Mouse (Mus musculus): ENCODE measurements around the gene BC067074. TPM values are rescaled to one million over a fixed set of nuclear protein-coding genes. Genes with fewer than 3 reads are reported as not detected.

BC067074 gene
- total RNA-seq, 1 experiment = 4.1 TPM

GRCm38 (mm10) chr13:113266495-113266951 lies 26.4 kb upstream of the BC067074 start:
- Histone ChIP-seq H3K4me1 (ENCODE audit: control insufficient read depth in 2 of 2, insufficient read depth in 2 of 2, low read length in 2 of 2, poor library complexity in 1 of 2) (peaks cover 2% of the 10 kb centered on the region in 2 experiments; a peak in 1 of 4 replicates), H3K27ac (ENCODE audit: insufficient read depth, low read depth, low read length, poor library complexity, severe bottlenecking) (no peak overlapping the region), H3K36me3 (ENCODE audit: control insufficient read depth, insufficient read depth, low read length, poor library complexity, severe bottlenecking) (no peaks in the 10 kb centered on the region), H3K9me3 (ENCODE audit: control insufficient read depth, insufficient read depth, low read depth, low read length) (no peaks in the 10 kb centered on the region), H3K9ac (ENCODE audit: insufficient read depth, low read depth, low read length, poor library complexity, severe bottlenecking) (no peak overlapping the region), H3K4me3 (ENCODE audit: insufficient read depth in 1 of 2, low read depth in 1 of 2, low read length in 2 of 2, poor library complexity in 1 of 2, severe bottlenecking in 1 of 2) (no peak overlapping the region)
- DNase-seq (ENCODE audit: low read depth, low spot score) = peak; percentile 69
- in situ Hi-C loops (cut with MboI; ENCODE audit: low sequenced_read_pairs in 2 of 2, unreplicated experiment in 2 of 2) = loop anchor here in 1 of 2 experiments (25.0 kb wide), 1 partner anchor 204 kb away; no protein-coding TSS in a partner anchor
- TF ChIP-seq ZC3H11A (IDR thresholded peaks at IDR 0.05; ENCODE audit: borderline replicate concordance, low read depth, low read length) (0 out of 2 replicates have a peak, but pooled peaks have one; percentile 6), MAFK (IDR thresholded peaks at IDR 0.05; ENCODE audit: insufficient read depth, low read depth, low read length) (no peak)

DNA sequence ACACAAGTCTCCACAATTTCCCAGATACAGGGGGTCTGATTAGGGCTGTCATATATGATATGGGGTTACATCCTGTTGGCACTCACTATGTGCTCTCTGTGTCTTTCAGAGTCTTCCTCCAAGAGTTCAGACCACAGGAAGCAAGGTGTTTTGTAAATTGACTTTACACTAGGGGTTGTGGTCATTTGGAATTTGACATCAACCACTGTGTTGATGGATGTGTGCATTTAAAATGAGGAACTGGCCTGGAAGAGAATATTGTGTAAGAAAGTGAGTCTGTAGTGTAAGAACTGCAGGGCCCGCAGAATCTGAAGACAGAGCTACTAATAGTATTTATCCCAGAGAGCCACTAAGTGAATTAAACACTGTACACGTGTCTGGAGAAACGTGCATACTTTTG lies 25.8 kb upstream of the BC067074 start:
- Histone ChIP-seq H3K27ac (ENCODE audit: insufficient read depth, low read depth, low read length, poor library complexity, severe bottlenecking) (no peak overlapping the region), H3K9me3 (ENCODE audit: control insufficient read depth, insufficient read depth, low read depth, low read length) (peaks cover 5% of the 10 kb centered on the region; the same call in 1 of the 2 replicates), H3K9ac (ENCODE audit: insufficient read depth, low read depth, low read length, poor library complexity, severe bottlenecking) (no peak overlapping the region), H3K36me3 (ENCODE audit: control insufficient read depth, insufficient read depth, low read length, poor library complexity, severe bottlenecking) (no peaks in the 10 kb centered on the region), H3K4me1 (ENCODE audit: control insufficient read depth in 2 of 2, insufficient read depth in 2 of 2, low read length in 2 of 2, poor library complexity in 1 of 2) (peaks cover 2% of the 10 kb centered on the region in 2 experiments; a peak in 1 of 4 replicates), H3K4me3 (ENCODE audit: insufficient read depth in 1 of 2, low read depth in 1 of 2, low read length in 2 of 2, poor library complexity in 1 of 2, severe bottlenecking in 1 of 2) (no peak overlapping the region)
- in situ Hi-C loops (cut with MboI; ENCODE audit: low sequenced_read_pairs in 2 of 2, unreplicated experiment in 2 of 2) = loop anchor here in 1 of 2 experiments (25.0 kb wide), 1 partner anchor 205 kb away; no protein-coding TSS in a partner anchor
- no peak for DNase-seq (ENCODE audit: low read depth, low spot score)
- no peak for TF ChIP-seq ZC3H11A (IDR thresholded peaks at IDR 0.05; ENCODE audit: borderline replicate concordance, low read depth, low read length)
- TF ChIP-seq HCFC1 (IDR thresholded peaks at IDR 0.05; ENCODE audit: borderline replicate concordance, insufficient read depth, low read length) = no peak
- no peak for TF ChIP-seq ZNF384 (IDR thresholded peaks at IDR 0.05; ENCODE audit: low read depth, low read length)
- no peak for TF ChIP-seq CHD2 (IDR thresholded peaks at IDR 0.05; ENCODE audit: low read depth, low read length)
- no peak for TF ChIP-seq MAFK (IDR thresholded peaks at IDR 0.05; ENCODE audit: insufficient read depth, low read depth, low read length)

DNA sequence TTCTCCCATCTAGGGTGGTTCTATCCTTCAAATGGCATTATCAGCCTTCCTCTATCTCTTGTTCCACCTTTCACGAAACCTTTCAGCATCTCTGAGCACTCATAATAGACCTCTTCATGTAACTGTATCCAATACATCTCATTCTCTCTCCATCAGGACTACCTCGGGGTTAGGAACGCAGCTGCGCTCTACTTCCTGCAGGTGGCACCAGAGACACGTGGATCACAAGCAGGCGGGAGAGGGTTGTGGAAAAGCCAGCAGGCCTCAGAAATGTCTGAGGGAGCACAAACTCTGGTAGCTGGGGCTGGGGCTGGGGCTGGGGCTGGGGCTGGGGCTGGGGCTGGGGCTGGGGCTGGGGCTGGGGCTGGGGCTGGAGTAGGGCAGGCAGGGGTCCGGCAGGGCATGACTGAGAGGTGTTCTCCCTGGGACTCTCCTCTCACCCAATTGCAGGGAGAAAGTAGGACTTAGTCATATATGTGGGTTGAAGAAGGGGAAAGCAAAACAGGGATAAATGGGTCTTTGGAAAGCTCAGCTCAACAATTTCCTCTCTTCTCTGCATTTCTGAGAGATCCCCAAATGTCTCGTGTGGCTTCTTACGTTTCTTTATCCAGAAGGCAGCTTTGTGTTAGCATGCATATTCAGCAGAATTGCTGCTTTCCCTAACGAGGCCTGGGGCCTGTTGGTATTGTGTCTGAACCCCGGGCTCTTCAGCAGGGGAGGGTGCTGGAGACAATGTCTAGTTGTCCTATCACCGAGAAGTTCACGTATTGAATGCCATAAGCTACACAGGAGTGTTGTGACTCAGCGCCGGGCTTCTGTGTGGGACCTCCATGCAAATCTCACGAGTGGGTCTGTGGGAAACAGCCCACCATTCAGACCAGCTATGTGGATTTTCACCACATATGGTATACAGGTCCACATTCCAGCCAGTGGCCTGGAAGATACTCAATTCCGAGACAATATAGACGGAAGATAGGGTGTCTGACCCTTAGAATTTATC lies 22.9 kb upstream of the BC067074 start:
- H3K36me3 ChIP-seq (ENCODE audit: control insufficient read depth, insufficient read depth, low read length, poor library complexity, severe bottlenecking) = no peaks in the 10 kb centered on the region
- H3K4me1 ChIP-seq (ENCODE audit: control insufficient read depth in 2 of 2, insufficient read depth in 2 of 2, low read length in 2 of 2, poor library complexity in 1 of 2) = peaks cover 0 to 2% of the 10 kb centered on the region in 2 experiments; a peak in 1 of 4 replicates
- H3K9ac ChIP-seq (ENCODE audit: insufficient read depth, low read depth, low read length, poor library complexity, severe bottlenecking) = no peak overlapping the region
- peak; percentile 84 for TF ChIP-seq ZC3H11A (IDR thresholded peaks at IDR 0.05; ENCODE audit: borderline replicate concordance, low read depth, low read length)
- no peak for TF ChIP-seq MAFK (IDR thresholded peaks at IDR 0.05; ENCODE audit: insufficient read depth, low read depth, low read length)
- DNase-seq (ENCODE audit: low read depth, low spot score) = peak; percentile 71
- H3K4me3 ChIP-seq (ENCODE audit: insufficient read depth in 1 of 2, low read depth in 1 of 2, low read length in 2 of 2, poor library complexity in 1 of 2, severe bottlenecking in 1 of 2) = no peak overlapping the region
- peaks cover 5% of the 10 kb centered on the region; the same call in 1 of the 2 replicates for H3K9me3 ChIP-seq (ENCODE audit: control insufficient read depth, insufficient read depth, low read depth, low read length)
- in situ Hi-C loops (cut with MboI; ENCODE audit: low sequenced_read_pairs in 2 of 2, unreplicated experiment in 2 of 2) = loop anchor here in 1 of 2 experiments (25.0 kb wide), 1 partner anchor 208 kb away; no protein-coding TSS in a partner anchor
- H3K27ac ChIP-seq (ENCODE audit: insufficient read depth, low read depth, low read length, poor library complexity, severe bottlenecking) = no peak overlapping the region

GRCm38 (mm10) chr13:113271189-113271588 lies 21.8 kb upstream of the BC067074 start:
- Histone ChIP-seq H3K9me3 (ENCODE audit: control insufficient read depth, insufficient read depth, low read depth, low read length) (peaks cover 5% of the 10 kb centered on the region; the same call in 1 of the 2 replicates), H3K27ac (ENCODE audit: insufficient read depth, low read depth, low read length, poor library complexity, severe bottlenecking) (no peak overlapping the region), H3K4me1 (ENCODE audit: control insufficient read depth in 2 of 2, insufficient read depth in 2 of 2, low read length in 2 of 2, poor library complexity in 1 of 2) (peaks cover 0 to 2% of the 10 kb centered on the region in 2 experiments; a peak in 1 of 4 replicates), H3K36me3 (ENCODE audit: control insufficient read depth, insufficient read depth, low read length, poor library complexity, severe bottlenecking) (no peaks in the 10 kb centered on the region), H3K9ac (ENCODE audit: insufficient read depth, low read depth, low read length, poor library complexity, severe bottlenecking) (no peak overlapping the region), H3K4me3 (ENCODE audit: insufficient read depth in 1 of 2, low read depth in 1 of 2, low read length in 2 of 2, poor library complexity in 1 of 2, severe bottlenecking in 1 of 2) (no peak overlapping the region)
- TF ChIP-seq CHD2 (IDR thresholded peaks at IDR 0.05; ENCODE audit: low read depth, low read length) = no peak
- no peak for TF ChIP-seq ZC3H11A (IDR thresholded peaks at IDR 0.05; ENCODE audit: borderline replicate concordance, low read depth, low read length)
- no peak for TF ChIP-seq HCFC1 (IDR thresholded peaks at IDR 0.05; ENCODE audit: borderline replicate concordance, insufficient read depth, low read length)
- TF ChIP-seq ZNF384 (IDR thresholded peaks at IDR 0.05; ENCODE audit: low read depth, low read length) = no peak
- TF ChIP-seq MAFK (IDR thresholded peaks at IDR 0.05; ENCODE audit: insufficient read depth, low read depth, low read length) = no peak
- in situ Hi-C loops (cut with MboI; ENCODE audit: low sequenced_read_pairs in 2 of 2, unreplicated experiment in 2 of 2) = loop anchor here in 1 of 2 experiments (25.0 kb wide), 1 partner anchor 209 kb away; no protein-coding TSS in a partner anchor
- DNase-seq (ENCODE audit: low read depth, low spot score) = no peak
